Mouse (Mus musculus) hindbrain, embryonic 16.5 days (tissue): ENCODE data around the gene Ush1c. TPM values are rescaled to one million over a fixed set of nuclear protein-coding genes. Genes with fewer than 3 reads are reported as not detected.

Experiments used
- ATAC-seq: fragments of 200-750 bp; cut with Nextera tagmentation; 2 replicates; pipeline ENCODE4 v1.8.0; 2017; ENCODE audit warnings: moderate TSS enrichment, moderate library complexity
- H3K27ac ChIP-seq: fragments of 300-500 bp; sonication (generic); 2 replicates; pipeline ENCODE4 v1.5.1; 2014; ENCODE audit warnings: low read depth, mild to moderate bottlenecking, control low read depth, low read length, moderate library complexity
- H3K27me3 ChIP-seq: fragments of 300-500 bp; sonication (generic); replicated peaks from 2 replicates; pipeline ENCODE4 v1.6.1; 2014; ENCODE audit warnings: low read length; ENCODE audit not compliant: control insufficient read depth, insufficient read depth
- H3K36me3 ChIP-seq: fragments of 300-500 bp; sonication (generic); 2 replicates; pipeline ENCODE4 v1.6.1; 2014; ENCODE audit warnings: mild to moderate bottlenecking, low read length, moderate library complexity, mixed read lengths; ENCODE audit not compliant: control insufficient read depth, insufficient read depth
- H3K4me1 ChIP-seq: fragments of 300-500 bp; sonication (generic); 2 replicates; pipeline ENCODE4 v1.6.1; 2014; ENCODE audit warnings: low read depth, low read length; ENCODE audit not compliant: control insufficient read depth, insufficient read depth
- H3K4me2 ChIP-seq: fragments of 300-500 bp; sonication (generic); 2 replicates; pipeline ENCODE4 v1.6.1; 2014; ENCODE audit warnings: mild to moderate bottlenecking, low read length, control low read depth, moderate library complexity
- H3K4me3 ChIP-seq: fragments of 300-500 bp; sonication (generic); 2 replicates; pipeline ENCODE4 v1.5.1; 2014; ENCODE audit warnings: mild to moderate bottlenecking, low read length, control low read depth, moderate library complexity
- H3K9ac ChIP-seq: fragments of 300-500 bp; sonication (generic); 2 replicates; pipeline ENCODE4 v1.6.1; 2014; ENCODE audit warnings: low read depth, mild to moderate bottlenecking, control low read depth, low read length, moderate library complexity
- H3K9me3 ChIP-seq: fragments of 300-500 bp; sonication (generic); 2 replicates; pipeline ENCODE4 v1.6.1; 2014; ENCODE audit warnings: mild to moderate bottlenecking, low read length, moderate library complexity; ENCODE audit not compliant: control insufficient read depth
- WGBS: fragments of 180-500 bp; shearing (Covaris S2); extraction: QIAGEN DNeasy Blood & Tissue Kit; methylation state at CpG from one replicate; pipeline ENCODE4 v1.1.7; 2014; 5-methylcytosine and 5-hydroxymethylcytosine counted together
- polyA plus RNA-seq: library from polyadenylated mRNA; unstranded; fragments of >200 nt; fragmentation: Nextera tagmentation; extraction: Ambion mirVana; gene quantifications from 2 replicates; pipeline ENCODE4 v1.2.1, GENCODE M21; 2015

The Ush1c gene
- polyA plus RNA-seq, 1 experiment from 2014 or later, result 2.5 TPM

DNA sequence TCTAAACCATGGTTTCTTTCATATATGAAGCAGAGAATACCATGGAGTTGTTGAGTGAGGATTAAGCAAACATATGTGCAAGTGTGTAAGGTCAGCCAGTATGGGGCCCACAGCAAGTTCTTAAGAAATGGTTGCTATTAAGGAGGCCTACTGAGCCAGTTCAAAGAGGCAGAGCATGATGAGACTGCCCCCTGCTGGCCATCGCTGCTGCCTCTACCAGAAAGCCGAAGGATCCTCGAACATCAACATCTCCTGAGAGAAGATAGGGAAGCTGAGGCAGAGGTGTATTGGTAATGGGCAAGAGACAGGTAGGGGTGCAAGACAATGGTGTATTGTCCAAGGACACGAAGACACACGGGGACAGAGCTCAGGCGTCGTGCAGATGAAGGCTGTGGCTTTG lies 12.1 kb downstream of the Ush1c start:
- Histone ChIP-seq H3K4me2 (no peak overlapping the region), H3K27me3 (no peaks in the 10 kb centered on the region), H3K4me1 (0 out of 2 replicates have a peak, but pooled peaks cover 4% of the 10 kb centered on the region), H3K36me3 (no peaks in the 10 kb centered on the region), H3K4me3 (no peak overlapping the region), H3K9me3 (no peaks in the 10 kb centered on the region), H3K27ac (no peak overlapping the region), H3K9ac (no peak overlapping the region)
- ATAC-seq, result no peak
- WGBS, result 32% methylated on average over 7 of the region's 7 CpGs

DNA sequence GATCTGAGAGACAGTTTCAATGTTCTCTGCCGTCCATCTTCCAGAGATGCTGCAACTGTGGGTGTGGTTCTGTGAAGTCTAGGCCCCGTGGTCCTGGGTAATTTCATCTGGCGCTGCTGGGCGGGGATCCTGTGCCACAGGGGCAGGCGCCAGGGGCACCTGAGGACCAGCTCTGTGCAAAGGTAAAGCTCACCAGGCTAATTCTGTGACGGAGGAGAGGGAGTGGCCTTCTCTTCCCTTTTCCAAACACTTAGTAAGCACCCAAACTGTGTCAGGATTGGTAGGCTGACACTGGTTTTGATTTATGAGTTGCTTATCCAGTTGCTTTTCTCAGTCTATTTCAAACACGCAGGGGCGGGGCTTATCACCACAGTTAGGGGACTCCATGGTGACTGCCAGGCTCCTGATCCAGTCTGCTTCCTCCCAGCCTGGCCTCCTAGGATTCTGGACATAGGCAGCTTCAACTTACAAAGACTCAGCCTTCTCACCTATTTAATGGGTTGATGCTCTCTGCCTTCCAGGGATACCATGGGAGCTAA lies 17.6 kb downstream of the Ush1c start:
- H3K4me2 ChIP-seq, result no peak overlapping the region
- no peak overlapping the region for H3K27ac ChIP-seq
- H3K9ac ChIP-seq, result no peak overlapping the region
- no peak overlapping the region for H3K4me3 ChIP-seq
- H3K36me3 ChIP-seq, result no peaks in the 10 kb centered on the region
- no peaks in the 10 kb centered on the region for H3K4me1 ChIP-seq
- no peak for ATAC-seq
- H3K9me3 ChIP-seq, result no peaks in the 10 kb centered on the region
- WGBS, result 69% methylated on average over 8 of the region's 8 CpGs
- H3K27me3 ChIP-seq, result no peaks in the 10 kb centered on the region

DNA sequence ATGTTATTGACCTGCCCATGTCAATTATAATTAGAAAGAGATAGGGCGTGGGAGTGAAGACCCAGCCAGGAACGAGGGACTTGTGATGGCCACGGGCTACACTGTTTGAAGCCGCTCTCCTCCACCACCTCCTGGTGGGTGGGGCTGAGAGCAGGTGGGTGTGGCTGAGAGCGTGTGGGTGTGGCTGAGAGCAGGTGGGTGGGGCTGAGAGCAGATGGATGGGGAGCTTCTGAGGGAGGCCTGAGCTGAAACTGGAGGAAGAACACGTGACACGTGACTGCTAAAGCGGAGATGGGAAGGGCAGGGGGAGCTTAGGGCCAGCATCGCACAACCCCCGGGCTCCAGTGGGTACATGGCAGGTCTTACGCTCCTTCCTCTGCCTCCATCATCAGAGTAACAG lies 19.9 kb downstream of the Ush1c start:
- no peak overlapping the region for H3K4me2 ChIP-seq
- no peak overlapping the region for H3K4me3 ChIP-seq
- ATAC-seq, result peak; percentile 22; the same call in 1 of the 2 replicates
- no peaks in the 10 kb centered on the region for H3K27me3 ChIP-seq
- no peaks in the 10 kb centered on the region for H3K9me3 ChIP-seq
- H3K4me1 ChIP-seq, result no peaks in the 10 kb centered on the region
- H3K9ac ChIP-seq, result no peak overlapping the region
- no peaks in the 10 kb centered on the region for H3K36me3 ChIP-seq
- 14% methylated on average over 11 of the region's 11 CpGs for WGBS
- no peak overlapping the region for H3K27ac ChIP-seq

DNA sequence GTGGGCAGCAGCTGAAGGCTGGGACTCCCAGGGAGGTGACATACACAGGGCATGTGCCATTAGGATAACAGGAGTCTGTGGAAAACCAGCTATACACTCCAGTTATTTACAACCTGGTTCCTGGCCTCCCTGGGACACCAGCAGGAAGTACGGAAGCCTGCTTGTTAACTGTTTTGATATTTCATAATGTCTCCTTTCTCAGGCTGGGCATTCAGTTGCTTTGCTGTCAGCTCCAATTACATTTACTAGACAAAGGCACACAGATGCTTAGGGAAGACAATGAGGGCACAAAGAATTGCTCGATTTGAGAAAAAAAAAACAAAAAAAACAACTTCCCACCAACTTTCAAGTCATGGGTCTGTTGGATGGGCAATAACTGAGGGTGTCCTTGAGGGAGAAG lies 21.8 kb downstream of the Ush1c start:
- ATAC-seq, result no peak
- Histone ChIP-seq H3K4me2 (no peak overlapping the region), H3K4me3 (no peak overlapping the region), H3K9ac (no peak overlapping the region), H3K27ac (no peak overlapping the region), H3K9me3 (no peaks in the 10 kb centered on the region), H3K36me3 (no peaks in the 10 kb centered on the region), H3K27me3 (no peaks in the 10 kb centered on the region), H3K4me1 (no peaks in the 10 kb centered on the region)
- WGBS, result 55% methylated on average over 2 of the region's 2 CpGs

DNA sequence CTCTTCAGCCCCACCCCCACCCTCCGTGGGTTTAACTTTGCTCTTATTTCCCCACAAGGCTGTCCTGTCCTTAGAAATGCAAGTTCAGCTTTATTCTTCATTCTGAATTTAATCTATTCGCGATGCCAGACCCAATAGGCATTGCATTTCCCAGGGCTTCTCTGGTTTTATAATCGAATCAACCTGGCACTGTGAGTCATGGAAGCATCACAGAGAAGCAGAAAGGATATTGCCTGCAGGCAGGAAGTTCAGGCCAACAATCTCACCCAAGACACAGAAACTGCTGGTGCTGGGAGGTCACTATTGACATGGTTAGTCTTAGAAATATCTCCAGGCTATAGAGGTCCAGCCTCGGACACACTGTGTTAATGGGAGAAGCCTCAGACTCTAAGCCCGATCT lies 28.0 kb downstream of the Ush1c start:
- no peak overlapping the region for H3K27ac ChIP-seq
- 85% methylated on average over 6 of the region's 6 CpGs for whole genome bisulfite sequencing

DNA sequence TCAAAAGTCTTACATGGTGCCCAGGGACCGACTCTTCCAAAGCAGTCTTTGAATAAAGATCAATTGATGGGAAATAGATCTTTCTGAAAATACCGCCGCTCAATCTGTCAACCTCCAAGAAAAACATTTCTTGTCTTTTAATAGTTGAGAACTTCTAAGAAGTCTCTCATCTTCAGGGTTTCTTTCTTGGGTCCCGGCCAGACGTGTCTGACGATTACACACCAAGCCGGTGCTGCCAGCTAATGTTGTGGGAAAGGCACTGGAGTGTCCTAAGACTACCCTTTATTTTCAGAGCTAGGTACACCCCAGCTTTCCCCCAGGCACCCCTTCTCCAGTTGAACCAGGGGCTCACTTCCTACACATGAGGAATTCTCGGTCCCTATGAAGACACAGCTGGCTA lies 30.2 kb downstream of the Ush1c start:
- 92% methylated on average over 8 of the region's 8 CpGs for WGBS
- Histone ChIP-seq H3K27me3 (no peaks in the 10 kb centered on the region), H3K9ac (no peak overlapping the region), H3K4me3 (no peak overlapping the region), H3K4me1 (no peaks in the 10 kb centered on the region), H3K27ac (no peak overlapping the region), H3K9me3 (no peaks in the 10 kb centered on the region), H3K4me2 (no peak overlapping the region), H3K36me3 (no peaks in the 10 kb centered on the region)
- no peak for ATAC-seq

More for the DNA sequence above, 28.0 kb downstream of the Ush1c start:
- no peak for ATAC-seq
- no peak overlapping the region for H3K4me2 ChIP-seq
- H3K9me3 ChIP-seq, result no peaks in the 10 kb centered on the region
- no peak overlapping the region for H3K9ac ChIP-seq
- H3K36me3 ChIP-seq, result no peaks in the 10 kb centered on the region
- H3K27me3 ChIP-seq, result no peaks in the 10 kb centered on the region
- no peaks in the 10 kb centered on the region for H3K4me1 ChIP-seq
- no peak overlapping the region for H3K4me3 ChIP-seq

DNA sequence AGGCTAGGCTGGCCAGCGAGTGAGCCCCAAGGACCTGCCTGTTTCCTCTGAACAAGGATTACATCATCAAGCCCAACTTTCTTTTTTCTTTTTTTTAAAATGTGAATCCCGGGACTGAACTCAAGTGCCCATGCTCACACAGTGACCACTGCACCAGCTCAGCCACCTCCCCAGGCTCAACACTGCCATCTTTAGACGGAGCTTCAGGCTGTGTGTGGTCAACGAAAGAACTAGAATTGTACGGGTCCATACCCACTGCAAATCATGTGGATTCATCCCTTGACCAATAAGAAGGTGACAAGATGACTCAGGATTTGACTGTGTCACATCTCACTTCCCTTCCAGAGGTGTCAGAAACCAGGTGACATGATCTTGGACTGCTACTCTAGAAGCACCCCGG lies 33.5 kb downstream of the Ush1c start:
- no peaks in the 10 kb centered on the region for H3K9me3 ChIP-seq
- ATAC-seq, result no peak
- no peaks in the 10 kb centered on the region for H3K36me3 ChIP-seq
- no peak overlapping the region for H3K9ac ChIP-seq
- H3K27ac ChIP-seq, result no peak overlapping the region
- 79% methylated on average over 6 of the region's 6 CpGs for WGBS
- no peak overlapping the region for H3K4me3 ChIP-seq
- no peaks in the 10 kb centered on the region for H3K27me3 ChIP-seq
- no peak overlapping the region for H3K4me2 ChIP-seq
- H3K4me1 ChIP-seq, result no peaks in the 10 kb centered on the region

DNA sequence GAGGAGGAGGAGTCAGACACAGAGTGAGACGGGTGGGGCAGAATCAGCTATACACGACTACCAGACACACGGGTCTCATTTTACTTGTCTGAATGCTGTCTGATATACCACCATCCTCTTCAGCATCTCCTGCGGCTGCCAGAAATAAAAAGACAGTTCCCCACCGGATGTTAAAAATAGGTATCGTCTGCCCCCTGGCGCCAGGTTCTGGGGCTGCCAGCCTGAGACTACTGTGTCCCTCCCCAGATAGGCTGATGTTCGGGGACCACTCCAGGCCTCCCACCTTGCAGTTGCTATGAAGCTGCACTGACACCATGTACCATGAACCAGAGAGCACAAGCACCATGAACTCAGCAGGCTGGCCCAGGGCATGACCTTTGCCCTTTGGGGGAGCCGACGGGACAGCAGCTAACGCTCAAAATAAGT lies 34.2 kb downstream of the Ush1c start:
- no peaks in the 10 kb centered on the region for H3K9me3 ChIP-seq
- peak; percentile 67 for ATAC-seq
- WGBS, result 41% methylated on average over 11 of the region's 11 CpGs
- no peak overlapping the region for H3K27ac ChIP-seq
- H3K9ac ChIP-seq, result no peak overlapping the region
- H3K36me3 ChIP-seq, result no peaks in the 10 kb centered on the region
- no peak overlapping the region for H3K4me3 ChIP-seq
- H3K4me2 ChIP-seq, result no peak overlapping the region
- H3K27me3 ChIP-seq, result no peaks in the 10 kb centered on the region
- H3K4me1 ChIP-seq, result no peaks in the 10 kb centered on the region

DNA sequence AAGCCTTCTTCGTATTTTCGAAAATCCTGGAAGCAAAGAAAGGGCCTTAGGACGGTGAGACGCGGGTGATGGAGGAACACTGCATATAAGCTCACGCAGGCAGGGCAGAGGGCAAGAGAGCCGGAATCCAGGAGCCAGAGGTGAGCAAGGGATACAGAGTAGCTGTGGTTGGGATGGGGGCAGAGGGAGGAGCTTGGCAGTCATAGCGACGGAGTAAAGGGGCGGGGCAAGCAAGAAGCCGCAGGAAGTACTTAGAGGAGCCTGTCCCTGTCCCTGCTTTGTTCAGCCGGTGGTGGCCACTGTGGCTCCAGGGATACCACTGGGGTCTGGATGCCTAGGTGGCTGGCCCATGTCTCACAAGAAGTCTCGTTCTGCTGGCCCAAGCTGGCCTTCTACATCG lies 36.7 kb downstream of the Ush1c start:
- H3K9ac ChIP-seq, result no peak overlapping the region
- no peak overlapping the region for H3K27ac ChIP-seq
- no peaks in the 10 kb centered on the region for H3K36me3 ChIP-seq
- 20% methylated on average over 14 of the region's 14 CpGs for WGBS
- H3K4me1 ChIP-seq, result no peaks in the 10 kb centered on the region
- H3K4me3 ChIP-seq, result no peak overlapping the region
- no peak overlapping the region for H3K4me2 ChIP-seq
- no peaks in the 10 kb centered on the region for H3K27me3 ChIP-seq
- no peaks in the 10 kb centered on the region for H3K9me3 ChIP-seq
- ATAC-seq, result 0 out of 2 replicates have a peak, but pooled peaks have one; percentile 18

DNA sequence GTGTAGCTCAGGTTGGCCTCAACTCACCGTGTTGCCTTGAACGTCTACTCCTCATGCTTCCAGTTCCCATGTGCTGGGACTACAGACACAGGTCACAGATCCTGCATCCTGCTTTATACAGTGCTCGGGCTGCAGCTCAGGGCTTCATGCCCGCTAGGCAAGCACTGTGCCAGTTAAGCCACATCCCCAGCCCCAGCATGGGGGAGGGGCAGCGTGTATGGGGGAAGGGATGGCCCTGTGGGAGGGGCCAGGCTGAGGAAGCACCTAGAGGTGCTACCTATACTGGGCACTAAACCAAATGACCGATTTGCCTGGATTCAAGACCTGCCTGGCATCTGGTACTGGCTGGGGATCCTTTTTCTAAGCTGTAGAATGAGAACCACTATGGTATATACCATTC lies 38.3 kb downstream of the Ush1c start:
- Histone ChIP-seq H3K36me3 (no peaks in the 10 kb centered on the region), H3K9me3 (no peaks in the 10 kb centered on the region), H3K9ac (no peak overlapping the region), H3K4me1 (no peaks in the 10 kb centered on the region), H3K4me3 (no peak overlapping the region), H3K27me3 (no peaks in the 10 kb centered on the region), H3K27ac (no peak overlapping the region), H3K4me2 (no peak overlapping the region)
- ATAC-seq, result no peak
- WGBS, result 72% methylated on average over 6 of the region's 6 CpGs
